Mouse (Mus musculus): ENCODE measurements around the gene Pramef25. TPM values are rescaled to one million over a fixed set of nuclear protein-coding genes. Genes with fewer than 3 reads are reported as not detected.
A peak's percentile ranks its signal among the peaks of the same experiment; 100 is the strongest.
"Not testable (repeated sequence)": the region's sequence is repeated elsewhere in the genome, so short reads cannot be mapped to it uniquely, and the experiment has no call there.

The Pramef25 gene
- total RNA-seq (2021) = not detected

DNA sequence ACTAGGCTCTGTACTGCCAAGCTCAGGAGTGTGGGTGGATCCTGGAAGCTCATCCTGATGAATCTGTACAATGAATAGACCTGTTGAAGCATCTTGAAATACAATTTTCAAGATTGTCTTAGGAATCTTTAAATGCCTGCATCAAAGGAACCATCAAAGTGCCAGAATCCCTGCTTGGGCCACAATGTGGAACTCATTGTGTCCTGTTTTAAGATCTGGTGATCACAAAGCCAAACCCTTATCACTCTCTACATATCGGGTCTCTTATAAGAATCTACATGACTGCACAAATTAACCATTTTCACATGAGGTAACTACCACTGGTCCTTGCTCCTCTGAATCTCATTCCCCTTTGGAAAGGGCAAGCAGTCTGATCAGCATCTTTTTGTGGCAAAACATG, at the start of gene Pramef25:
Gene Pramef25 (minus strand): TSS at position 101 of the 400 bp plus-strand sequence.
- intact Hi-C loops (cut with DNase I); DNase-seq: not testable (repeated sequence)

DNA sequence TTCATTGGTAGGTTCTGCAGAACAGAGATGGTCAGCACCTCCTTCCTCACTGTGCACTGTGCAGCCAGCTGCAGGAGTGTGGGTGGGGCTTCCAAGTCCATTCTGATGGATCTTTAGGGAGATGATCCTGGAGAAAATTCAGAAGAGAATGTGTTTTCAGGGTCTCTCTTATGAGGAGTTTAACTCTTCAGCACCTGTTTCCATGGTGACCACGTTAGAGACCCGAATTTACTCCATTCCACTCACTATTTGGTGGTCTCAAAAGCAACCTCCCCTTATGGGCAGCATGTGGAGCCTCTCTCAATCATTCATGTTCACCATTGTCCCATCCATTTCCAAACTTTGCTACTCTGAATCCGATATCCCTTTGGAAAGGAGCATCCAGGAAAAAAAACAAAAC, 43.5 kb upstream of the Pramef25 start, which contains the start of gene Pramef17:
Gene Pramef17 (minus strand): TSS at position 101 of the 400 bp plus-strand sequence.
- intact Hi-C loops (cut with DNase I); DNase-seq: not testable (repeated sequence)

DNA sequence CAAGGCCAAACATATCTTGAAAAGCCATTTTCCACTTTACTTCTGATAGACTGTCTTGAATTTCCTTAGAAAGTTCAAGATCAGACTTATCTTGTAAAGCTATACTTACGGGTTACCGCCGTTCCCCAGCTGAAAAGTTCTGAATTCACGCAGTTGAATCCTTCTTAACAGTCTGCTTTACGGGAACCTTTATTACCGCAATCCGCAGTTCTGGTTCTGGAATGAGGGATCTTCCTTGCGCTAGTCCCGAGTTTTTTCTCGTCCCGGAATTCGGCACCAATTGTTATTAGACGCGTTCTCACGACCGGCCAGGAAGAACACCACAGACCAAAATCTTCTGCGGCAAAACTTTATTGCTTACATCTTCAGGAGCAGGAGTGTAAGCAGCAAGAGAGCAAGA, 37.3 kb upstream of the Pramef25 start:
- intact Hi-C loops (cut with DNase I) = not testable (repeated sequence)
- DNase-seq = peak; percentile 42 to 55

DNA sequence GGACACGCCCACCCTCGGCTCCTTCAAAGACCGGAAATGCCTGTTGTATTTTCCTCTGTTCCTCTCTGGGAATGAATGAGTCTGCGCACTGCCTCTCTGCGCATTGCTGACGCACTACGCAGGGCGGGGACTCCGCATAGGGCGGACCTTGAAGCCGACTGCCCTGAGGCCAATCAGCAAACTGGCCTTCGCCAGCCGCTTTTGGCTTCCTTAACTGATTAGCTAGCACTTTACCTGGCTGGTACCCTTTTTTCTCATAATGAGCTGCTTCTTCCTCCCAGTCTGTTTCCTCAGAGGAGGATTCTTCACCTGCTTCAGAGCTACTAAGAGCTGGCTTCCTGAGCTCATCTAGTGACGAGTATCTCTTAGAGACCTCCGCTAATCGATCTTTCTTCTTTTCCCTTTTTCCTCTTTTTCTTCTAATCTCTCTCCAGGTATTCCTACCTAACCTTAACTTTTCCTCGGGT, 36.7 kb upstream of the Pramef25 start:
- peak; percentile 37 to 43 for DNase-seq
- intact Hi-C loops (cut with DNase I) = not testable (repeated sequence)

DNA sequence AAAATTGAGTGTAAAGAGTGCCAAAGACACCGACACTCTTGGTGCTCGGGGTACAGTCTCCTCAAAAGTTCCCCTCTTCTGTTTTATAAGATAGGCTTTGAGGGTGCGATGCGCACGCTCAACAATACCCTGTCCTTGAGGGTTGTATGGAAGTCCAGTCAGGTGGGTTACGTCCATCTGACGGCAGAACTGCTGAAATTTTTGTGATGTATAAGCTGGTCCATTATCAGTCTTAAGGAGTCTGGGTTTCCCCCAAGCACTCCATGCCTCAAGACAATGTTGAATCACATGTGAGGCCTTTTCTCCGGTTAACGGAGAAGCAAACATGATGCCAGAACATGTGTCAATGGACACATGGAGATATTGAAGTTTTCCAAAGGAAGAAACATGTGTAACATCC, 34.9 kb upstream of the Pramef25 start:
- intact Hi-C loops (cut with DNase I) = not testable (repeated sequence)
- peak; percentile 6 to 37 for DNase-seq

DNA sequence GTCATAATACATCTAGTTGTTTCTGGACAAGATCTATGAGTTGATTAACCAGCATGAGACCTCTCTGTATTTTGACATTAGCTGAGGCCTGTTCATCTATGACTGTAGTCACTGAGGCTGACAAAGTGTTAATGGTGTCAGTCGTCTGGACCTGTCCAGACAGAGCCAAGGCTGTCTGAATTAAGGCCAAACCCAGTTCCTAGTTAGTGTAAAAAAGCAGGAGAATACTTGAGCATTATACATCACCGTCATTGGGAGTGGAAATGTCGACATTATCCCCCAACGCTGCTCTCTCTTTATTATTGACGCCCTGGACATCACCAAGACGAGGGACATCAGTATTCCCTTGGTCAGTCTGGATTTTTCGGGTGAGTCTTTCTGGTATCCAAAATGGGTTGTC, 34.3 kb upstream of the Pramef25 start:
- DNase-seq = peak in 1 of 2 experiments; percentile 27
- intact Hi-C loops (cut with DNase I) = not testable (repeated sequence)

DNA sequence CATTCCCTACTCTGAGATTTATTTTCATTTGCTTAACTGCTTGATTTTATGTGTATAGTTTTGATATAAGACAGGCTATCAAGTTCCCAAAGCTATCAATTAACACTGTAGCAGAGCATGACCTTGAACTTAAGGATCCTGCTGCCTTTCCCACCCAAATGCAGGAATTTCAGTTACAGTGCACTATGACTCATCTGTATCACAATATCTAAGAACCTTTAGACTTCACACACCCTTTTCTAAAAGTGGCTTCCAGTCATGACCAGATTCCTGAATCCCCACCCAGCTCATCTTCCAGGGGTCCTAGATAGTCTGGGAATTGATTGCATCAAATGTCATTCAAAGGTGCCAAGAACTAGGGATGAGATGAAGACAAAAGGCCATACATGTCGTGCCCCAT, 32.6 kb upstream of the Pramef25 start:
- intact Hi-C loops (cut with DNase I); DNase-seq: not testable (repeated sequence)

DNA sequence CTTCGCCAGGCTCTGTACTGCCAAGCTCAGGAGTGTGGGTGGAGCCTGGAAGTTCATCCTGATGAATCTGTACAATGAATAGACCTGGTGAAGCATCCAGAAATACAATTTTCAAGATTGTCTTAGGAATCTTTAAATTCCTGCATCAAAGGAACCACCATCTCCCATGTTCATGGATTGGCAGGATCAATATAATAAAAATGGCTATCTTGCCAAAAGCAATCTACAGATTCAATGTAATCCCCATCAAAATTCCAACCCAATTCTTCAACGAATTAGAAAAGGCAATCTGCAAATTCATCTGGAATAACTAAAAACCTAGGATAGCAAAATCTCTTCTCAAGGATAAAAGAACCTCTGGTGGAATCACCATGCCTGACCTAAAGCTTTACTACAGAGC, 16.0 kb upstream of the Pramef25 start, which contains the start of gene Gm13101:
Gene Gm13101 (minus strand): TSS at position 101 of the 400 bp plus-strand sequence.
- intact Hi-C loops (cut with DNase I); DNase-seq: not testable (repeated sequence)

DNA sequence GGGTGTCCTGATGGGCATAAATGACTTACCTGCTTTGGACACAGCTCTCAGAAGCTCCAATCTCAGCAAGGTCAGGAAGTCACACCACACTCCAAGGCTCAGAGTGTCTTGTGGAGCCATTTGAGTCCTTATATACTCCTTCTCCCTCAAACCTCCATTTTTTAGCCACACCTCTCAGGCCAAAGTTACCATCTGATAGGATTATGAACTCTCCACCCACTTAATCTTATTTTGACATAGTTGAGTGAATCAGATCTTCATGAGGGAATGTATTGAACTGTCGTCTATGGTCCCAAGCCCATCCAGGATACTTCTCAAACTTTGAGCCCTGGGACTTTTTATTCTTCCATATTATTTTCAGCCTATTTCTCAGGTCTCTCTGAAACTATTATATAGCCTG, 50.5 kb downstream of the Pramef25 start, which contains the start of gene Pramef6:
Gene Pramef6 (minus strand): TSS at position 101 of the 400 bp plus-strand sequence.
- intact Hi-C loops (cut with DNase I); DNase-seq: not testable (repeated sequence)

Other genes with a start within 250 kb of the Pramef25 start
- gene Gm13089, start 248.3 kb downstream of the Pramef25 start, total RNA-seq (2021) = not detected
- gene Gm13078, start 231.6 kb downstream of the Pramef25 start, total RNA-seq (2021) = not detected
- gene Gm13023, start 161.7 kb downstream of the Pramef25 start, total RNA-seq (2021) = not detected
- gene Gm13084, start 134.9 kb downstream of the Pramef25 start, total RNA-seq (2021) = not detected
- gene Gm13103, start 104.5 kb downstream of the Pramef25 start, total RNA-seq (2021) = not detected
- not detected for gene Pramef6, start 50.6 kb downstream of the Pramef25 start, total RNA-seq (2021)
- not detected for gene Gm13101, start 15.9 kb upstream of the Pramef25 start, total RNA-seq (2021)
- not detected for gene Pramef17, start 43.4 kb upstream of the Pramef25 start, total RNA-seq (2021)
- gene Pramel4, start 108.1 kb upstream of the Pramef25 start, total RNA-seq (2021) = not detected
- not detected for gene Gm13102, start 155.5 kb upstream of the Pramef25 start, total RNA-seq (2021)
- gene Oog3, start 211.6 kb upstream of the Pramef25 start, total RNA-seq (2021) = not detected
- not detected for gene Oog2, start 239.7 kb upstream of the Pramef25 start, total RNA-seq (2021)

Data from heart, postnatal 36 days (tissue).